Mouse (Mus musculus) testis, postnatal 14 days (tissue): Measurements from ENCODE around the gene Wnk4.

ENCODE experiments used
- DNase-seq: peaks from one replicate; pipeline ENCODE4 v3.0.0; 2021; ENCODE audit warnings: low spot score

Gene Wnk4

DNA sequence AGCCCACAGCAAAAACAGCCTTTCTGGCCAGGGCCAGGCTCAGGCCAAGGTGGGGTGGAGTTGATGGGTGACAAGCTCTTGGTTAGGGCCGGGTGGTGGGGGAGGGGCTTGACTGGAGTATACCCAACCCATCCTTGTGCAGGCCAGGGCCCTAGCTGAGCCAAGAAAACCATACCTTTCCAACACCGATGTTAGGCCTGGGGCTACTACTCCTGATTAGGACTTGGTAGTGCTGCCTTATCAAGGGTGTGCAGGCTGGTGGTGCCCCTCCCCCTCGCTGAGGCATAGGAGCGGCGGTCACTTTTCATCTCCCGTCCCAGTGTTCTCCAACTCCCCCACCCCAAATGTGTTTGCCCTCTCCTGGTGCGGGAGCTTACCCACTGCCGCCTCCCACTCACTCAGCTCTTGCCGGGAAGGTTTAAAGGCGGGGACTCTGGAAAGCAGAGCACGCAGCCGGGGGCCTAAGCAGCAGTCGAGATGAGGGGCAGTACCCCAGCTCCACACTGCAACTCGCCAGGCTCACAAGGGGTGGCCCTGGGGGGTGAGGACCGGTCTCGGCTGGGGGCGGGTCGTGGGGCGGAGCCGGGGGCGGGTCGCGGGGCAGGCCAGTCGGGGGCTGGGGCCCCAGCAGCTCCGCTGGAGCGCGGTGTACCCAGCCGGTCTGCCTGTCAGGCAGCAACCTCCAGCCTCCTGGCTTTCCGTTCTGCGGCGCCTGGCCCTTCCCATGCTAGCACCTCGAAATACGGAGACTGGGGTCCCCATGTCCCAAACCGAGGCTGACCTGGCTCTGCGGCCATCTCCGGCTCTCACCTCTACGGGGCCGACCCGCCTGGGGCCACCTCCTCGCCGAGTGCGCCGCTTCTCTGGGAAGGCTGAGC lies at the start of gene Wnk4:
TSS of gene Wnk4 (plus strand) at position 620 of the 878 bp plus-strand sequence.
- peak; percentile 71 for DNase-seq

DNA sequence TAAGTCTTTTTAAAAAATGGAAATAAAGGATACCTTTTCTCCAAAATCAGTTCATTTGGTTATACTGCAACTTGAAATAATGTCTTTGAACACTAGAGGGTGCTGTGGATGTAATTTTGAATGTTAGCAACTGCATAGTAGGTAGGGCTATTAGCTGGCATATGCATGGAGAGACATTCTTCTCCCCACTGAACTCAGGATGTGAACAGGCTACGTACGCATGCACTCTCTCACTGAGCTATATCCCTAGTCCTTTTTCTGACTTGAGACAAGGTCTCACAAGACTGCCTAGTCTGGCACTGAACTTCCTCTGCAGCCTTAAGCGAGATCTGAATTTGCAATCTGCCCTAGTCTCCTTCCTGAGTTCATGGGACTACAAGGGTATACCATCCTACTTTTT lies 48.4 kb upstream of the Wnk4 start:
- DNase-seq, result no peak

DNA sequence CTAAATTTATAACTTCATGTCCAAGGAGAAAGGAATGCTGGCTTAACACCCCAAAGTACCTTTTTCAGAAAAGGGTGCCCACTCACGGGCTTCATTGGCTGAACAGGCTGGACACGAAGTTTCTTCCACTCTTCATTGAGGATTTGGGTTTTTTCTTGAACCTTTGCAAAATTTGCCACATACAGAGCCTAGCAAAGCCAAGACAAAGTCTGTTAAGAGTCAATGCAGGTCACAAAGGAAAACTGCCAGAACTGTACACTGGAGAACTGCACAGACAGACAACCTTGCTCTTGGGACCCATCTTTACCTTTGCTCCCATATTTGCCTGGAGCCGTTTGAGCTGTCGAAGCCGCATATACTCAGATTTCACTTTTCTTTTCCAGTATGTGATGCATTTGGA lies 43.4 kb upstream of the Wnk4 start:
- no peak for DNase-seq

DNA sequence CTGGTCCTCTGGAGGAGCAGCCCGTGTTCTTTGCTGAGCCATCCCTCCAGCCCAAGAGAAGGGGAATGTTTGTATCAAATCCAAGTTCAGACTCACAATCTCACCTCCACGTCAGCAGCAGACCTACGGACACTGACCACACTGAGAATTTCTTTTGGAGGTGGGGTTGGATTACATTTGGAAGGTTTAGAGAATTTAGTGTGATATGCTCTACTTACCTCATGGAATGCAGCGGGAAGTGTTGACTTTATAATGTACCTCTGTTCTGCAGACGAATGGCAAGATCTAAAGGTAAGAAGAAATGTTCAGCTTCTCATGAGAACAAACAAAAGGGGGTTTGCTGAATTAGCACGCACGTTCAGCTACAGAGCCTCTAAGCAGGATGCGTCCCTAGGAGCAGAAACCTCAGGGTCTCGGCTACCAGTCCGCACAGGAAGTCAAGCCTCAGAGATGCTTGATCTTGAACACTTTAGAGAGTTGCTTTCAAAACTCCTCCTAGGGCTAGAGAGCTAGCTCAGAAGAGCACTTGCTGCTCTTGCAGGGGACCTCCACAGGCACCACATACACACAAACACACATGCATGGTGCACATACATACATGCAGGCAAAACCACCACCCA lies 41.8 kb upstream of the Wnk4 start:
- DNase-seq, result no peak

DNA sequence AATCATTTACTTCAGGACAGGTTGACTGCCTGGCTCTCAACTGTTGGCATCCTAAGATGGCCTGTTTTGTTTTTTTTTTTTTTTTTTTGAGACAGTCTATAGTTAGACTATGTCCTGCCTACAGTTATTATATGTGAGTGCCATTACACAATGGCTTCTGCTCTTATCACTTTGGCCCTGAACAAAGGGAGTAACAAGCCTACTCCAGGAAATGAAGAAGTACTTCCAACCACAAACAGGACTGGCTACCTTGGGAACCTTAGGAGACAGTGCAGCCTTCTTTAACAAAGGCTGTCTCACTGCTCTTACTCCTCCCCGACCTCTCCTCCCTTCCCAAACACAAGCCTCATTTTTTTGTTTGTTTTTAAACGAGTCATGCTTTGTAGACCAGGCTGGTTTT lies 39.5 kb upstream of the Wnk4 start:
- no peak for DNase-seq

DNA sequence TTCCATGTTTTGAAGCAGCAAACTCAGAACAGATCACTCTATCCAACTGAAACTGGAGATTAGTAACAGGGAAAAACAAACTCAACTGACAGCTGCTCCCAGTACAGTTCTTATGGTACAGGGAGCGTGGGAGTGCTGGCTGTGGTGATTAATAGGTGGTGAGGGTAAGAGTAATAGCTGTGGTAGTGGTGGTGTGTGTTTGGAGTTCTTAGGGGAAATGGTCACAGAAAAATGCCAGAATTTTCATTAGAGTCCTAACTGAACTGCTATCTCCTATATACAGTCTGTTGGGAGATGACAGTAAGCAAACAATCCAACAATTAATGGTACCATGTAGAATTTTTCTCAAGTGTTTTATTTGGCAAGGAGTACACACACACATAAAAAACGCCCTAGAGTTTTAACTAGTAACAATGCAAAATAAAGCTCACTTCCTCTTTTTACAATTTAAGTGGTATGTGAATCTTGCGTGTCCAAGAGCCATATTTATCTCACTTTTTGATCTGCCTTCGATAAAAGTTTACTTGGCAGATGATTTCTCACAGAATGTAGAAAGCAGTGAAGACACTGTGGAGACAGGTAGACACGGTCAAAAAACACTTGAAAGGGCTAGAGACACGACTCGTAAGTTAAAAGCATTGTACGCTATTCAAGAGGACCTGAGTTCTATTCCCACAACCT lies 38.9 kb upstream of the Wnk4 start:
- DNase-seq, result no peak

DNA sequence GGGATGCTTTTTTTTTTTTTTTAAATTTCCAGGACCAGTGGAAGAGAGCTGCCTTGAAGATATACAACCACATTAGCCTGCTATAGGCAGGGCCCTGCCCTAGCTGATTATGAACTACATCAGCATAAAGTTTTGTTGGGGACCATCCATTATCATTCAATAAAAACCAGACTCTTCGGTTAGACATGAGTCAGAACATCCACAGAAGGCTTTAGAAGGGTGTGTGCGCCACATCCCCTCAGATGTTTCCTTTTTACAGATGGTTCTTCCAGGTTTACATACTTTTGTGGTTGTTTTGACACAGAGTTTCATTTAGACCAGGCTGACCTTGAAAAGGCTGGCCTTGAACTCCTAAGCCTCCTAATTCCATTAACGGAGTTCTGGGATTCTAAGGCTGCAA lies 36.0 kb upstream of the Wnk4 start:
- DNase-seq, result no peak

DNA sequence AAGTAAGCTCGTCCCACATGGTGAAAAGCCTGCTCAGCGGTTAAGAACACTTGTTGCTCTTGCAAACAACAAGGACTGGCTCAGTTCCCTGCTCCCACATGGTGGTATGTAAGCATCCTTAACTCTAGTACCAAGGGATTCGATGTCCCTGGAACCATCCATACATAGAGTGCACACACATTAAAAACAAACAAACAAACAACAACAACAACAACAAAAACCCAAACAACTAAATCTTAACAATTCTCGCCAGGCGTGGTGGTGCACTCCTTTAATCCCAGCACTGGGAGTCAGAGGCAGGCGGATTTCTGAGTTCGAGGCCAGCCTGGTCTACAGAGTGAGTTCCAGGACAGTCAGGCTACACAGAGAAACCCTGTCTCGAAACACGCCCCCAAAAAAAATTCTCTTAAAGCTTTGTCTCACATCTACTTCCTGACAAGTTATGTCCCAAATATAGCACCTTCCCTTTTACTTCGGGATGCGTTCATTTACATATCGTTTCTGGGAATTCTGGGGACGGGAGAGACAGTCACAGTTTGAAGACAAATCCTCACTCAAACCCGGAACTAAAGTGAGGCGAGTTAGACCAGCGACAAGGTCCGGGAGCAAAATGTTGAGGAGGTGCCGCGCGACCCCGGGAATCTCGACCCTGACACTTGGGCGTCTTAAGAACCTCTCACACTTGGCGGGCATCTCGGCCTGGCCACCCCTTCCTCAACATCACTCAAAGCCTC lies 34.9 kb upstream of the Wnk4 start:
- DNase-seq, result no peak

DNA sequence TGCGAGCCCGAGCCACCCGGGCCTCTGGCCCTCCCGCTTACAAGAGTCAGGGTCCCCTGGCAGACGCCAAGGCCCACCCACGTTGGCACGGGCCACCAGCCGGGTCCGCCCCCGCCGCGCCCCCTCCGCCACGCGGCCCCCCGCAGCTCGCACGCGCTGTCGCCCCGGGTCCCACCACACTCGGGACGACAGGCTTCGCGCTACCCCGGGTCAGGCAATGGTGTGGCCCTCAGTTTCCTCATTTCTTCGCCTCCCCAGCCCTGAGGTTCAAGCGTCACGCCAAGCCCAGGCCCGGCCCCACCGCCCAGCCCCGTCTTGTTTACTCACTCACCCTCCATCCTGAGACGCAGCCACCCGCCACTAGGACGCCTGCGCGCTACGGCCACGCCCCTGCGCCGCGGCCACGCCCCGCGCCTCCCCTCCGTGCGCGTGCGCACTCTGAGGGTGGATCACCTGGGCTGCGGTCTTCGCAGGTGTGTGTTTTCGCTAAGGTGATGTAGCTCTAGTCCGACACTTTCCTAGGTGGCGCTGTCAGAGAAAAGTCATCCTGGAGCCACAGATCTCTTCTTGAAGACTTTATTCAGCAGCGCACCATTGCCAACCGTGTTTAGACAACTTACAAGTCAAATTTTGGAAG lies 34.2 kb upstream of the Wnk4 start, which contains the start of gene Ezh1:
TSS of gene Ezh1 (minus strand) at position 399 of the 637 bp plus-strand sequence.
- DNase-seq, result peak; percentile 93

DNA sequence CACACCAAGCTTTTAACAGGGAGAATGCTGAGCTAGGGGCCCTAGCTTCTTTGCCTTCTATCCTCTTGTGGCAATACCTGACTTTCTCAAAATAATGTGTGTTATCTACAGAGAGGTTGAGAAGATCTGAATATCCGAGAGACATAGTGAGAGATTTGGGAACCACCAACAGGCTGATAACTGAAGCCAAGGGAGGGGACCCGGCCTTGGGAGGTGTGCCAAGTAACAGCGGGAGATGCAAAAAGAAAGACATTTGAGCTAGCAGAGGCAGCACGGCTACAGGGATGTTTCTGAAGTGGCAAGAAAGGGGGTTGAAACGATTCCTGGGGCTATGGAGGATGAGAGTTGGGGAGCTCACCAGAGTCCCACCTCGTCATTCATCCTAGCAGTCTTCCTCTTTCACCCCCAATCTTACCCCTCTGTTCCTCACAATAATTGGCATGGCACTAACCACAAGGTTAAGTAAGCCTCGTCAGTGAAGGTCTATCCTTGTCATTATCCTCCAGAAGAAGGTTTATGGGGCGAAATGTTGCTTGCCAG lies 30.9 kb upstream of the Wnk4 start:
- peak; percentile 60 for DNase-seq

DNA sequence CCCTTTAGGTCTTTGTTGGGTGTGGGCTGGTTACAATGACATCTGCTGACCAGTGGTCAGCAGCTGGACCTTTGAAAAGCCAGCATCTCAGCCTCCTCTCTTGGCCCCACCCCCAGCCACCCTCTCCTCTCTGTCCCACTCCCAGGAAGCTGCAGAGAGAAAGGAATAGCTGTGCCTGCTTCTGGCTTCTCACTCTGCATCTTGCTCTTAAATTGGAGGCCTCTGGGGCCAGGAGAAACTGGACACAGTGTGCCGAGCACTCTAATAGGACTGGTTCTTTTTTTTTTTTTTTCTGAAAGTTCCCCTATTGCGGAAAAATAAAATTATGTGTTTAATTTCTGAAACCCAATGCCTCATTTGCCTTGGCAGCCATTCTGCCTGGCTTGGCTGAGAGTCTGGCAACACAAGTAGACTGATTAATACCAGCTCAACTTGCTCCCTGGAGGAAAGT lies 30.3 kb upstream of the Wnk4 start:
- DNase-seq, result peak; percentile 68

DNA sequence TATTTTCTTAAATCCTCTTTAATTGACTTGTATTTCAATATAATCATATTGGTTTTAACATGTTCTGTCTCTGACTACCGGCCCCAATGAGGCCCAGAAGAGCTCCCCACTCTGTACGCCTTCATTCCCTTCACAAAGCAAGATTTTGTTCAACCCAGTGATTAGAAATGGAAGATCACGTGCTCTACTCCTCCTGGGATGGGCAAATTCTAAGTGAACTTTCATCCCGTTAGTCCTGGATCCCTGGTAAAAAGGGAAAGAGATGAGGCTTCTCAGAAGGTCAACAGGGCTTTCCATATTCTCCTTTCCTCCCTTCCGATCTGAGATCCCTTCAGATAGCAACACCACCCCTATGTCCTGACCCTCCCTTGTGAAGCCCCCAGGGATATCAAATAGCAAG lies 29.8 kb upstream of the Wnk4 start:
- no peak for DNase-seq

DNA sequence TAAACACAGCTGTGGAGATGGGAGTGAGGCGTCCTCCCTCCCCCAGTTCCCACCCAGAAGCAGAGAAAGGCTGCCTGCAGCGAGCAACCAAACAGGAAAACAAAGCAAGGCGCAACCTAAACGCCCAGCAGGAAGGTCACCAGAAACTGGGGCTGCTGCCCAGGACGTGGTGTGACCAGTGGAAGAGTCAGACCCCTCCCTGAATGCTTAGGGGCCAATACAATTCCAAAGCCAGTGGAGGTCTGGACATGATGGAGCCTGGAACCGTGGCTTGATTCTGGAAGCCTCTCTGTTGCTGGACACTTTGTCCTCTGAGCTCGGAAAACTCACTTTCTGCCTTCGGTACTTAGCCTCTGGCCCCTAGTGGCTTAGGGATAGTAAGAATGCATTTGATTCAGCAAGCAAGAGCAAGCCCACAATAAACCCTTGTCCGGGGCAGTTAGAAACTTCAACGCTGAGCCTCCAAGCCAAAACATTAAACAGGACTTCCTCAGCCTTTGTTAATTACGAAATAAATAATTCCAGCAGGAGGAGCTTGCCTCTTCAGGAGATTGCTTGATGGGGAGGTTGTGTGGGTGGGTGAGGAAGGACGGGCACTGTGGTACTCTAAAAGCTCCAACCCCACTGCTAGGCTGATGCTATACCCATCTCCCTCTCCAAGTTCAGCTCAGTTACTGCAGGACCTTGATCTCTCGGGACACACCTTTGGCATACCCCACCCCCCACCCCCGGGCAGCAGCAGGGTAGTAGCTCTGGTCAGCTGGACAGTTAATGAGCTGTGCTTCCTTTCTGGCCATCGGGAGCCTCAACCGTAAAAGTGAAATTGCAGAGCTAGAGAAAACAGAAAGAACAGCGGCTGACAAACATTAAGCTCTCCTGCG lies 29.1 kb upstream of the Wnk4 start:
- DNase-seq, result peak; percentile 65

DNA sequence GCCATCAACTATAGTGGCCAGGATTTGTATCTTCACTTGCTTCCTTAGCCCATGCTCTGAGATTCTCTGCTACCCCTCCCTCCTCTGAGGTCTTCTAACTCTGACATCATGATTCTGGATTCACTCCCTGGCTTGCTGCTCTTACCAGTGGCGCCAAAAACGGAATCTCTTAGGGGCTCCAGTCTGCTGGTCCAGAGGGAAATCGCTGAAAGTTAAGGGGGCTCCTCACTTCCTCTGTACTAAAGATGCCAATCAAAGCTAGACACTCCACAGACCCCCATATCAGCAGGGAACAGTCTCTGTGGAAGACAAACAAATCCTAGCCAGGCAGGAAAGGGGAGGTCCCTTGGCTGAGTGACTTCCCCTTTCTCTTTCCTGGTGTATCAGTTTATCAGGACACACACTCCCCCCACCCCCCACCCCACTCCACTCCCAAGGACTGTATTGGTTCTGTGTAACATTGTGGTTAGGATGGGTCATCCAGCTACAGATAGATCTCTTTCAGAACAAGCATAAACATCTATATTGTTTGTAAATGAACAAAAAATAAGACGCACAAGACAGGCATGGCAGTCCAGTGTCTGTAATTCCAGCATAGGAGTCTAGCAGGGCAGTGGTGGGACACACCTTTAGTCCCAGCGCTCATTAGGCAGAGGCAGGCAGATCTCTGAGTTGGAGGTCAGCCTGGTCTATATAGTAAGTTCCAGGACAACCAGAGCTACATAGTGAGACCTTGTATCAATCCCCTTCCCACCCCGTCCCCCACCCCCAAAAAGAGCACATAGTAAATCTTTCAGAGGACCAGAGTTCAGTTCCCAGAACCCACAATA lies 28.1 kb upstream of the Wnk4 start:
- no peak for DNase-seq

DNA sequence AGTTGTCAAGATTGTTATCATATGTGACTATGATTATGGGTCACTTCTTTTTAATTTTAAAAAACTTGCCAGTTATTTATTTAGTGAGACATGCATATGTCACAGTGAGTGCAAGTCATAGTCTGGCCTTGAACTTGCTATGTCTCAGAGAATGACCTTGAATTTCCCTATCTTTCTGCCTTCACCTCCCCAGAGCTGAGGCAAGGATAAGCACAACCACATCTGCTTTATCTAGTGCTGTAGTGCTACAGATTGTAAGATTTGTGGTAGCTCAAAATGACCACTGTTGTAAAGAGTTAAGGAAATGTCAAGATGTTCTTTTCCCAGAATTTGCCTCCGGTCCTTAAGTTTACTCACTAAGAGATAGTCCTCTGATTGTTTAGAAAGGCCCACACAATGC lies 27.1 kb upstream of the Wnk4 start:
- DNase-seq, result no peak

DNA sequence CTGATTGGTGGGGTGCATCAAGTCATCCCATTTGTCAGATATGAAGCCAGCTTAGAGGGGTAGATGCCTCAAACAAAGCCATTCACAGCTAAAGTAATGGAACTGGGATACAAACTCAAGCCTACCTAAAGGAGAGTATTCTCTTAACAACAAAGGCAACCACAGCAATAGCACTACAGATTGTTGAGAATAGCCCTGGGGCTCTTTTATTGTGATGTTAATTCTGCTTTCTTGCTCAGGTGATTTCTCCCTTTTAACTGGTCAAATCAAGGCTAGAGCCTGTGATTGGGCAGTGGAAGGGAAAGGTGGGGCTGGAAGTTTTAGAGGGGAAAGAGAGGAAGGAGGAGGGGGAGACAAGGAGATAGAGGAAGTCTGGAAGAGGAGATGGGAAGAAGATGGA lies 26.2 kb upstream of the Wnk4 start:
- DNase-seq, result no peak

DNA sequence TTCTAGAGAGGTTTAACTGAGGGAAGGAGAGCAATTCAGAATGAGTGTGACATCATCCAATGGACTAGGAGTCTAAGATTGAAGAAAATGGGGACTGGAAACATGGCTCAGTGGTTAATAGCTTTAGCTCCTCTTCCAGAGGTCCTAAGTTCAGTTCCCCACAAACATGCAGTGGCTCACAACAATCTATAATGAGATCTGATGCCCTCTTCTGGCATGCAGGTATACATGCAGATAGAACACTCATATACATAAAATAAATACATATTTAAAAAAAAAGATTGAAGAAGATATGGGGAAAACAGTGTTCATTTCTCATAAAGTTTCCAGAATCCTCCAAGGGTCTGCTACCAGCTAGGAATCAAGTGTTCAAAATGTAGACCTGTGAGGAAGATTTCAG lies 24.9 kb upstream of the Wnk4 start:
- no peak for DNase-seq

DNA sequence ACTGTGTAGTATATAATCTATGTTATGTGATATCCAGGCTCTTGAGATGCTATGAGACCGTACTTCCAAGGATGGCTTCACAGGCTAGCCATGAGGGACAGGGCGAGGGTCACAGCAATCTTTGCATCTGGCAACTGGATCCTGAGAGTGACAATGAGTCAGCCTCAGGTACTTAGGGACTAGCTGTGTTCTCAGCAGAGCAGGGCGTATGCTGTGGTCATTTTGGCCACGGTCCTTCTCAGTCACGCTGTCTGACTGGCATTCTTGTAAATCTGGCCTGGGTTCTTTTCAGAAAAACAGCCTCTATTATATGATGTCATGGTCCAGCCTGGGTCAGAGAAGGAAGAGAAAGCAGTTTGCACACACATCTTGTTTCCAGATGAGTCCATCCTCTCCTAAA lies 23.6 kb upstream of the Wnk4 start:
- no peak for DNase-seq

DNA sequence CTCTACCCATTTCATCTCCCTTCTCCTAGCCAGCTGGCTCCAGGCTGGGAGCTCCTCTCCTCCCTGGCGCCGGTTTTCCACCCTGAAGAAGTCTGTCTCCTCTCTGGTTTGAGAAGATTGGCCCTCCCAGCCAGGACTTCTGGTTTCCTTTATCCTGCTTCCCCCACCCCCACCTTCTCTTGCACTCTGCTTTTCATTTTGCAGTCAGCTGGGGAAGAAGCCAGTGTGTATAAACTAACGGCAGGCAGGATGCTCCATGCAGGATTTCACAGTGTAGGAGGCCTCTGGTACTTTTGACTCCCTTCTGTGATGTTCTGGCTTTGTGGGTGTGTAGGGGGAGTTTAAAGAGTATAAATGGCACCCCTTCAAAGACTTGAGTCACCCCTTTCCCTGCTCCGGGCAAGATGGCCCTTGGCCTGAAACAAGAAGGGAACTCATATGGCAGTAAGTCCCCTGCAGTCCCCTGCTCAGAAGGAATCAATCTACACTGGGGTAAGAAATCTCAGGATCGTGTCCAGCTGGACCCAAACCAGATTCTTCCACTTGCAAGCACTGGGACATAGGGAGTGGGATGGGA lies 22.2 kb upstream of the Wnk4 start:
- no peak for DNase-seq
